11 mouse cellular contexts compared by ENCODE assay signal in genomic region chr13:84565644-84566532, GRCm38 (mm10).
DNase-seq lines count a peak whose midpoint lies in the region; ATAC-seq lines count a peak whose summit lies in the region.
"Had no signal": no experiment of that assay in that cellular context is flagged by ENCODE, and none has a peak within 500 bp of the region (broad histone marks: within the 10 kb centered on the region; RNA-seq: fewer than 3 reads in every experiment).

No protein-coding gene starts in this region.

- H3K9me3 ChIP-seq in hindbrain, embryonic 14.5 days (ENCODE audit: control insufficient read depth, low read length) = no peaks in the 10 kb centered on the region

- H3K4me2 ChIP-seq in hindbrain, embryonic 14.5 days (replicated peaks) = peak overlapping the region; percentile 29

- H3K27ac ChIP-seq in hindbrain, embryonic 14.5 days = peak overlapping the region; percentile 87
- H3K27ac ChIP-seq: kidney, postnatal 0 days had no signal

- H3K27me3 ChIP-seq in hindbrain, embryonic 14.5 days (ENCODE audit: control insufficient read depth, insufficient read depth, low read length) = no peaks in the 10 kb centered on the region

- no peak overlapping the region for H3K4me3 ChIP-seq in hindbrain, embryonic 14.5 days (replicated peaks; ENCODE audit: low read length)

- no peaks in the 10 kb centered on the region for H3K36me3 ChIP-seq in hindbrain, embryonic 14.5 days (replicated peaks; ENCODE audit: control insufficient read depth, insufficient read depth)

- H3K4me1 ChIP-seq in hindbrain, embryonic 14.5 days (replicated peaks; ENCODE audit: control insufficient read depth, insufficient read depth, low read length) = peaks cover 25% of the 10 kb centered on the region

- H3K9ac ChIP-seq in hindbrain, embryonic 14.5 days = 0 out of 2 replicates have a peak overlapping the region, but pooled peaks have one; percentile 20

- peak; percentile 92 for ATAC-seq in hindbrain, embryonic 14.5 days (ENCODE audit: low FRiP score)
- ATAC-seq in megakaryocyte-erythroid progenitor cell, adult 5-6 weeks (replicated peaks; ENCODE audit: low FRiP score, low TSS enrichment, poor library complexity, severe bottlenecking) = no peak

- 34% methylated on average over 11 of the region's 11 CpGs for WGBS in hindbrain, embryonic 14.5 days

- DNase-seq in layer of hippocampus, postnatal 10 days (ENCODE audit: low spot score in 2 of 2) = peak; percentile 31 to 45
- DNase-seq in layer of hippocampus, adult 8-10 months (ENCODE audit: low spot score in 2 of 2) = no peak
- DNase-seq in embryo, embryonic 11 days = peak; percentile 24
- peak; percentile 57 for DNase-seq in hindbrain, embryonic 14.5 days (ENCODE audit: low spot score)
- DNase-seq in neural tube, embryonic 10.5 days (ENCODE audit: extremely low spot score, low spot score) = peak; percentile 22
- DNase-seq in heart, adult 9 months (ENCODE audit: low spot score in 2 of 2) = no peak
- DNase-seq in left cerebral cortex, postnatal 10 days (ENCODE audit: extremely low spot score in 1 of 2, low spot score in 2 of 2) = no peak
- DNase-seq: heart, postnatal 4 days; lung, adult 2 months had no signal

- intact Hi-C loops in left cerebral cortex, postnatal 10 days (cut with DNase I) = loop anchor here (5.0 to 10.0 kb wide), 2 partner anchors 191 to 211 kb away; no protein-coding TSS in a partner anchor

Comparison
In these comparisons a context has a peak if more than half of its experiments do, and no peak if none do; other contexts are left out.
1. DNase-seq: peak in layer of hippocampus, postnatal 10 days (2 of 2), embryo, embryonic 11 days (single experiment), hindbrain, embryonic 14.5 days (single experiment) and neural tube, embryonic 10.5 days (single experiment); none in layer of hippocampus, adult 8-10 months (0 of 2), heart, adult 9 months (0 of 2) and left cerebral cortex, postnatal 10 days (0 of 2).